ENCODE assay signal across 14 mouse cellular contexts in the genomic region with DNA sequence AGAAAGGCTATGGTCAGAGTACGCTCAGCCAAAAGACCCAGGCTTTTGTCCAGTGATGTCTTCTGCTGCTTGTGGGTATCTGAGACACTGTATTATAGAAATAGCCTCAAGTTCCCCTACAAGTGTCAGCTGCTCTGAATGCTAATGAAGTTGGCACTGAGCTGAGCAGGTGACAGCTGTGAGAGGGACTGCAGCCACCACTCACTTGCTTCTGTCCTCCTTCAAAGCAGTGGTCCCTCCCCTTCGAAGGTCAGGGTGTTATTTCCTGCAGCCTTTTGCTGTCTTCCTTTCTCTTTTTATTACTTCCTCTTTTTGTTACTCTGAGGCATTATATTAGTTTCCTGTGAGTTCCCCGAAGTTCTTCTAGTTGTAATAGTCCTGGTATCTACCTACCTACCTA. TPM values are rescaled to one million over a fixed set of nuclear protein-coding genes. Genes with fewer than 3 reads are reported as not detected.
DNase-seq lines count a peak whose midpoint lies in the region; ATAC-seq and TF ChIP-seq lines count a peak whose summit lies in the region.
"Had no signal": no experiment of that assay in that cellular context is flagged by ENCODE, and none has a peak within 500 bp of the region (broad histone marks: within the 10 kb centered on the region; RNA-seq: fewer than 3 reads in every experiment).

No protein-coding gene starts in this region.

- no peaks in the 10 kb centered on the region; the same call in 1 of the 2 replicates for H3K36me3 ChIP-seq in splenic B cell, adult 2 months (ENCODE audit: control insufficient read depth, insufficient read depth, low read length, poor library complexity, severe bottlenecking)
- H3K36me3 ChIP-seq: hindbrain, embryonic 15.5 days; midbrain, embryonic 12.5 days; neural tube, embryonic 13.5 days had no signal

- ATAC-seq in megakaryocyte progenitor cell, adult 5-6 weeks (replicated peaks; ENCODE audit: poor library complexity): peak; percentile 83
- ATAC-seq: forebrain, embryonic 13.5 days had no signal

- H3K4me3 ChIP-seq in lung, adult 2 months (replicated peaks; ENCODE audit: extremely low read depth, low read depth, low read length): no peak overlapping the region
- H3K4me3 ChIP-seq in bone marrow macrophage, adult 2 months (ENCODE audit: insufficient read depth, low read length): no peak overlapping the region
- H3K4me3 ChIP-seq: forebrain, embryonic 13.5 days; hindbrain, embryonic 15.5 days; midbrain, embryonic 12.5 days; neural tube, embryonic 13.5 days had no signal

- DNase-seq in lung, adult 18-20 months: peak; percentile 23 to 31
- no peak for DNase-seq in lung, adult 2 months
- DNase-seq in splenic B cell, adult 2 months (ENCODE audit: low read depth, low spot score): peak; percentile 94
- no peak for DNase-seq in embryo, embryonic 9.5 days (ENCODE audit: extremely low spot score)
- DNase-seq in right cerebral cortex, adult 18-20 months: no peak
- DNase-seq: cerebellum, adult 9-11 months; kidney, adult 8-10 months had no signal

- no peak for TF ChIP-seq POLR2A in lung, adult 2 months (IDR thresholded peaks at IDR 0.05; ENCODE audit: borderline replicate concordance, extremely low read depth, low read depth, low read length)
- TF ChIP-seq POLR2A in bone marrow macrophage, adult 2 months (IDR thresholded peaks at IDR 0.05; ENCODE audit: borderline replicate concordance, low read depth, low read length): no peak

- no peaks in the 10 kb centered on the region for H3K27me3 ChIP-seq in splenic B cell, adult 2 months (ENCODE audit: control insufficient read depth, insufficient read depth, low read length, poor library complexity, severe bottlenecking)
- H3K27me3 ChIP-seq: forebrain, embryonic 13.5 days; hindbrain, embryonic 15.5 days; midbrain, embryonic 12.5 days; neural tube, embryonic 13.5 days had no signal

- no peaks in the 10 kb centered on the region for H3K4me1 ChIP-seq in lung, adult 2 months (ENCODE audit: control insufficient read depth, insufficient read depth, low read length)
- peaks cover 43% of the 10 kb centered on the region for H3K4me1 ChIP-seq in bone marrow macrophage, adult 2 months (ENCODE audit: control insufficient read depth, insufficient read depth, low read length)
- H3K4me1 ChIP-seq: midbrain, embryonic 12.5 days; neural tube, embryonic 13.5 days had no signal

- no peak for TF ChIP-seq CTCF in lung, adult 2 months (IDR thresholded peaks at IDR 0.05; ENCODE audit: insufficient read depth, low read length)
- no peak for TF ChIP-seq CTCF in bone marrow macrophage, adult 2 months (IDR thresholded peaks at IDR 0.05; ENCODE audit: low read depth, low read length)

- WGBS in lung, adult 2 months: 57% methylated on average over 3 of the region's 3 CpGs

- H3K27ac ChIP-seq in bone marrow macrophage, adult 2 months (ENCODE audit: insufficient read depth, low read depth, low read length): peak overlapping the region; percentile 72
- H3K27ac ChIP-seq: forebrain, embryonic 13.5 days; hindbrain, embryonic 15.5 days; liver, embryonic 14.5 days; midbrain, embryonic 12.5 days; neural tube, embryonic 13.5 days had no signal

RNA-seq across cellular contexts. Expression of a gene that starts 16.0 kb away (rescaled TPM):
- 9.1 and 12.1 TPM in 2 replicates for polyA plus RNA-seq in lung, adult 2 months (2012; rRNA removed)
- 1.6 and 1.7 TPM in 2 replicates for polyA plus RNA-seq in bone marrow macrophage, adult 2 months (2012; ENCODE audit: insufficient read depth, insufficient read length, missing spikeins)
- 0.96 and 1.4 TPM in 2 replicates for total RNA-seq in megakaryocyte progenitor cell, adult 5-6 weeks (2015)
- 1.7 and 2.3 TPM in 2 replicates for total RNA-seq in megakaryocyte progenitor cell, adult 5-6 weeks (2017)

Comparison
In these comparisons a context has a peak if more than half of its experiments do, and no peak if none do; other contexts are left out.
1. DNase-seq: peak in lung, adult 18-20 months (2 of 2) and splenic B cell, adult 2 months (single experiment); none in lung, adult 2 months (single experiment), embryo, embryonic 9.5 days (single experiment) and right cerebral cortex, adult 18-20 months (single experiment).